In the genomic region with DNA sequence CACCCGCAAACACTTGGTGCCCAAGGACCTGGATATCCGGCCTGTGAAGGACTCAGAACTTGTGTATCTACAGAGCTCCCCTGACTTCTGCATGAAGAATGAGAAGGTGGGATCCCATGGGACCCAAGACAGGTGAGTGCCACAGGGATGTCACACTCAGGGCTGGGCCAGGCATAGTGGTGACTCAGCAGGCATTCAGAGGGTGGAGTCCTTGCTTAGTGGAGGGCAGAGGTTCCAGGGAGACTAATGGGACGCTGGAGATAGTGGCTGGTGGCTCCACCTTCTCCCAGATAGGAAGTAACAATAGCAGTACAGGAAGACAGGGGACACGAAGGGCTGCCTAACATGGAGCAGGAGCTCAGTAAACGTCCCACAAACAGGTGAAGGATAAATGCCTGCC, we compare ENCODE assay signal across 21 mouse cellular contexts. TPM values are rescaled to one million over a fixed set of nuclear protein-coding genes. Genes with fewer than 3 reads are reported as not detected.
A peak's percentile ranks its signal among the peaks of the same experiment; 100 is the strongest.
DNase-seq lines count a peak whose midpoint lies in the region; ATAC-seq lines count a peak whose summit lies in the region.
"Had no signal": no experiment of that assay in that cellular context is flagged by ENCODE, and none has a peak within 500 bp of the region (broad histone marks: within the 10 kb centered on the region; RNA-seq: fewer than 3 reads in every experiment).

No protein-coding gene starts in this region.

- H3K4me1 ChIP-seq in heart, embryonic 12.5 days (replicated peaks): peaks cover 62% of the 10 kb centered on the region
- H3K4me1 ChIP-seq in kidney, embryonic 15.5 days: peaks cover 31% of the 10 kb centered on the region
- H3K4me1 ChIP-seq in limb, embryonic 13.5 days: peaks cover 54% of the 10 kb centered on the region
- no peaks in the 10 kb centered on the region for H3K4me1 ChIP-seq in forebrain, embryonic 13.5 days
- no peaks in the 10 kb centered on the region for H3K4me1 ChIP-seq in hindbrain, embryonic 12.5 days

- H3K9me3 ChIP-seq in heart, embryonic 12.5 days (replicated peaks): no peaks in the 10 kb centered on the region
- no peaks in the 10 kb centered on the region for H3K9me3 ChIP-seq in kidney, embryonic 15.5 days (replicated peaks)
- no peaks in the 10 kb centered on the region for H3K9me3 ChIP-seq in limb, embryonic 13.5 days
- H3K9me3 ChIP-seq in forebrain, embryonic 13.5 days (replicated peaks): no peaks in the 10 kb centered on the region
- H3K9me3 ChIP-seq in hindbrain, embryonic 12.5 days (replicated peaks): no peaks in the 10 kb centered on the region
- H3K9me3 ChIP-seq: G1E; hindbrain, embryonic 15.5 days; liver, embryonic 12.5 days; midbrain, embryonic 13.5 days; neural tube, embryonic 12.5 days had no signal

- no peaks in the 10 kb centered on the region for H3K27me3 ChIP-seq in heart, embryonic 12.5 days (replicated peaks)
- 0 out of 2 replicates have a peak, but pooled peaks cover 6% of the 10 kb centered on the region for H3K27me3 ChIP-seq in kidney, embryonic 15.5 days
- H3K27me3 ChIP-seq in limb, embryonic 13.5 days: peaks cover 39% of the 10 kb centered on the region
- H3K27me3 ChIP-seq in forebrain, embryonic 13.5 days: no peaks in the 10 kb centered on the region
- peaks cover 3% of the 10 kb centered on the region; the same call in 1 of the 2 replicates for H3K27me3 ChIP-seq in hindbrain, embryonic 12.5 days
- H3K27me3 ChIP-seq: hindbrain, embryonic 15.5 days; midbrain, embryonic 13.5 days had no signal

- H3K27ac ChIP-seq in heart, embryonic 12.5 days (ENCODE audit: poor library complexity, severe bottlenecking): peak overlapping the region; percentile 89
- H3K27ac ChIP-seq in kidney, embryonic 15.5 days: peak overlapping the region; percentile 56; the same call in 1 of the 2 replicates
- peak overlapping the region; percentile 77 for H3K27ac ChIP-seq in limb, embryonic 13.5 days
- no peak overlapping the region for H3K27ac ChIP-seq in forebrain, embryonic 13.5 days
- no peak overlapping the region for H3K27ac ChIP-seq in hindbrain, embryonic 12.5 days
- H3K27ac ChIP-seq: gastrocnemius, adult 2 months; hindbrain, embryonic 15.5 days; liver, embryonic 12.5 days; macrophage; midbrain, embryonic 13.5 days; neural tube, embryonic 12.5 days had no signal

- no peak overlapping the region for H3K4me2 ChIP-seq in heart, embryonic 12.5 days
- no peak overlapping the region for H3K4me2 ChIP-seq in kidney, embryonic 15.5 days
- no peak overlapping the region for H3K4me2 ChIP-seq in limb, embryonic 13.5 days (replicated peaks)
- H3K4me2 ChIP-seq in forebrain, embryonic 13.5 days: no peak overlapping the region
- no peak overlapping the region for H3K4me2 ChIP-seq in hindbrain, embryonic 12.5 days (replicated peaks)
- H3K4me2 ChIP-seq: hindbrain, embryonic 15.5 days; liver, embryonic 12.5 days; midbrain, embryonic 13.5 days; neural tube, embryonic 12.5 days had no signal

- no peak overlapping the region for H3K9ac ChIP-seq in heart, embryonic 12.5 days
- no peak overlapping the region for H3K9ac ChIP-seq in kidney, embryonic 15.5 days
- no peak overlapping the region for H3K9ac ChIP-seq in limb, embryonic 13.5 days
- H3K9ac ChIP-seq in forebrain, embryonic 13.5 days: no peak overlapping the region
- no peak overlapping the region for H3K9ac ChIP-seq in hindbrain, embryonic 12.5 days
- H3K9ac ChIP-seq: forebrain, postnatal 0 days; hindbrain, embryonic 15.5 days; liver, embryonic 12.5 days; midbrain, embryonic 13.5 days; neural tube, embryonic 12.5 days had no signal

- no peak for ATAC-seq in heart, embryonic 12.5 days (ENCODE audit: insufficient number of reproducible peaks, low FRiP score)
- no peak for ATAC-seq in kidney, embryonic 15.5 days (replicated peaks; ENCODE audit: low FRiP score)
- no peak for ATAC-seq in limb, embryonic 13.5 days (ENCODE audit: low FRiP score, low read depth)
- no peak for ATAC-seq in forebrain, embryonic 13.5 days
- no peak for ATAC-seq in hindbrain, embryonic 12.5 days (ENCODE audit: low FRiP score)
- ATAC-seq: activated CD4-positive, CD25-positive, alpha-beta regulatory T cell, adult 4 months; forebrain, postnatal 0 days; liver, embryonic 12.5 days; midbrain, embryonic 13.5 days had no signal

- 71% methylated on average over 5 of the region's 5 CpGs for WGBS in heart, embryonic 12.5 days
- 85% methylated on average over 5 of the region's 5 CpGs for WGBS in kidney, embryonic 15.5 days
- 87% methylated on average over 5 of the region's 5 CpGs for WGBS in limb, embryonic 13.5 days
- 79% methylated on average over 5 of the region's 5 CpGs for WGBS in forebrain, embryonic 13.5 days
- 81% methylated on average over 5 of the region's 5 CpGs for WGBS in hindbrain, embryonic 12.5 days

- peaks cover 42% of the 10 kb centered on the region for H3K36me3 ChIP-seq in heart, embryonic 12.5 days
- peaks cover 27% of the 10 kb centered on the region for H3K36me3 ChIP-seq in kidney, embryonic 15.5 days
- H3K36me3 ChIP-seq in limb, embryonic 13.5 days: peaks cover 68% of the 10 kb centered on the region
- H3K36me3 ChIP-seq in forebrain, embryonic 13.5 days (ENCODE audit: poor library complexity, severe bottlenecking): no peaks in the 10 kb centered on the region
- H3K36me3 ChIP-seq in hindbrain, embryonic 12.5 days: no peaks in the 10 kb centered on the region
- H3K36me3 ChIP-seq: G1E; hindbrain, embryonic 15.5 days; liver, embryonic 12.5 days; midbrain, embryonic 13.5 days had no signal

- DNase-seq in heart, postnatal 36 days: no peak
- DNase-seq in kidney, adult 11 months: no peak
- DNase-seq: adrenal gland, postnatal 10 days; forebrain, postnatal 0 days; gastrocnemius, adult 2 months; kidney, adult 2 months; kidney, postnatal 36 days; right cerebral cortex, postnatal 4 days; thymus, postnatal 36 days had no signal

- no peak overlapping the region for H3K4me3 ChIP-seq in heart, embryonic 12.5 days
- no peak overlapping the region for H3K4me3 ChIP-seq in kidney, embryonic 15.5 days (replicated peaks)
- no peak overlapping the region for H3K4me3 ChIP-seq in limb, embryonic 13.5 days
- H3K4me3 ChIP-seq in forebrain, embryonic 13.5 days: no peak overlapping the region
- no peak overlapping the region for H3K4me3 ChIP-seq in hindbrain, embryonic 12.5 days
- H3K4me3 ChIP-seq: gastrocnemius, adult 2 months; hindbrain, embryonic 15.5 days; liver, embryonic 12.5 days; midbrain, embryonic 13.5 days; neural tube, embryonic 12.5 days had no signal

- intact Hi-C loops in heart, postnatal 36 days (cut with DNase I): no loop called here

RNA-seq across cellular contexts. Expression of gene Wnt11, which starts 15.5 kb away (rescaled TPM):
- 26.3 and 31.0 TPM in 2 replicates for polyA plus RNA-seq in heart, embryonic 12.5 days (2016; fragmentation: Nextera tagmentation; extraction: Ambion mirVana)
- total RNA-seq in heart, postnatal 36 days (2021): 1 to 10 TPM; 5.1 to 9.2 TPM
- 35.5 and 36.9 TPM in 2 replicates for polyA plus RNA-seq in kidney, embryonic 15.5 days (2015; fragmentation: Nextera tagmentation; extraction: Ambion mirVana)
- 37.2 and 38.3 TPM in 2 replicates for polyA plus RNA-seq in limb, embryonic 13.5 days (2015; fragmentation: Nextera tagmentation; extraction: Ambion mirVana)
- polyA plus RNA-seq in forebrain, embryonic 13.5 days (2015; fragmentation: Nextera tagmentation; extraction: Ambion mirVana): 0.19 and 0.23 TPM in 2 replicates
- 14.7 and 16.5 TPM in 2 replicates for polyA plus RNA-seq in hindbrain, embryonic 12.5 days (2016; fragmentation: Nextera tagmentation; extraction: Ambion mirVana)
- total RNA-seq: G1E had no signal
- polyA plus RNA-seq: activated CD4-positive, CD25-positive, alpha-beta regulatory T cell, adult 4 months; G1E; macrophage had no signal

Comparison
In these comparisons a context has a peak if more than half of its experiments do, and no peak if none do; other contexts are left out.
1. H3K27ac ChIP-seq: peak in heart, embryonic 12.5 days (single experiment), kidney, embryonic 15.5 days (single experiment) and limb, embryonic 13.5 days (single experiment); none in forebrain, embryonic 13.5 days (single experiment) and hindbrain, embryonic 12.5 days (single experiment).
2. RNA of gene Wnt11, which starts 15.5 kb away (polyA plus RNA-seq): 37.2 to 38.3 TPM in limb, embryonic 13.5 days, 35.5 to 36.9 TPM in kidney, embryonic 15.5 days, 26.3 to 31.0 TPM in heart, embryonic 12.5 days and 14.7 to 16.5 TPM in hindbrain, embryonic 12.5 days; 0.19 to 0.23 TPM in forebrain, embryonic 13.5 days; every median in the first group is over 10 times any median in the second.